ENCODE assay signal across 22 mouse cellular contexts in genomic region chr2:20216275-20216674, GRCm38 (mm10).
A peak's percentile ranks its signal among the peaks of the same experiment; 100 is the strongest.
DNase-seq lines count a peak whose midpoint lies in the region; ATAC-seq lines count a peak whose summit lies in the region.
"Had no signal": no experiment of that assay in that cellular context is flagged by ENCODE, and none has a peak within 500 bp of the region (broad histone marks: within the 10 kb centered on the region; RNA-seq: fewer than 3 reads in every experiment).

No protein-coding gene starts in this region.

- H3K9me3 ChIP-seq in forebrain, embryonic 14.5 days (replicated peaks; ENCODE audit: control insufficient read depth, low read length), result no peaks in the 10 kb centered on the region
- H3K9me3 ChIP-seq in forebrain, embryonic 13.5 days (replicated peaks), result no peaks in the 10 kb centered on the region
- H3K9me3 ChIP-seq: embryonic facial prominence, embryonic 12.5 days; embryonic facial prominence, embryonic 15.5 days; hindbrain, embryonic 12.5 days; hindbrain, embryonic 15.5 days had no signal

- no peak overlapping the region for H3K4me2 ChIP-seq in forebrain, embryonic 14.5 days (ENCODE audit: low read length)
- H3K4me2 ChIP-seq in forebrain, embryonic 13.5 days, result no peak overlapping the region
- H3K4me2 ChIP-seq: embryonic facial prominence, embryonic 12.5 days; embryonic facial prominence, embryonic 15.5 days; heart, embryonic 11.5 days; hindbrain, embryonic 12.5 days; hindbrain, embryonic 15.5 days had no signal

- H3K4me3 ChIP-seq in forebrain, embryonic 14.5 days (ENCODE audit: low read depth, low read length), result no peak overlapping the region
- H3K4me3 ChIP-seq in forebrain, embryonic 13.5 days, result no peak overlapping the region
- H3K4me3 ChIP-seq: embryonic facial prominence, embryonic 12.5 days; embryonic facial prominence, embryonic 15.5 days; gastrocnemius, adult 2 months; hindbrain, embryonic 12.5 days; hindbrain, embryonic 15.5 days had no signal

- H3K4me1 ChIP-seq in forebrain, embryonic 14.5 days (ENCODE audit: control insufficient read depth, insufficient read depth, low read length), result no peaks in the 10 kb centered on the region
- H3K4me1 ChIP-seq in forebrain, embryonic 13.5 days, result no peaks in the 10 kb centered on the region
- H3K4me1 ChIP-seq: embryonic facial prominence, embryonic 12.5 days; embryonic facial prominence, embryonic 15.5 days; hindbrain, embryonic 12.5 days; hindbrain, embryonic 15.5 days had no signal

- no peak for ATAC-seq in forebrain, embryonic 14.5 days
- ATAC-seq in forebrain, embryonic 13.5 days, result no peak
- ATAC-seq: activated CD4-positive, CD25-positive, alpha-beta regulatory T cell, adult 4 months; intestine, postnatal 0 days had no signal

- H3K27me3 ChIP-seq in forebrain, embryonic 14.5 days (replicated peaks; ENCODE audit: control insufficient read depth, insufficient read depth, low read length), result no peaks in the 10 kb centered on the region
- no peaks in the 10 kb centered on the region for H3K27me3 ChIP-seq in forebrain, embryonic 13.5 days
- H3K27me3 ChIP-seq: embryonic facial prominence, embryonic 12.5 days; embryonic facial prominence, embryonic 15.5 days; hindbrain, embryonic 12.5 days; hindbrain, embryonic 15.5 days had no signal

- no peaks in the 10 kb centered on the region for H3K36me3 ChIP-seq in forebrain, embryonic 14.5 days (ENCODE audit: control insufficient read depth, insufficient read depth, low read length)
- H3K36me3 ChIP-seq in forebrain, embryonic 13.5 days (ENCODE audit: poor library complexity, severe bottlenecking), result no peaks in the 10 kb centered on the region
- H3K36me3 ChIP-seq: embryonic facial prominence, embryonic 12.5 days; embryonic facial prominence, embryonic 15.5 days; hindbrain, embryonic 12.5 days; hindbrain, embryonic 15.5 days had no signal

- H3K27ac ChIP-seq in forebrain, embryonic 14.5 days (ENCODE audit: low read depth, low read length), result no peak overlapping the region
- H3K27ac ChIP-seq in forebrain, embryonic 13.5 days, result no peak overlapping the region
- H3K27ac ChIP-seq: embryonic facial prominence, embryonic 12.5 days; embryonic facial prominence, embryonic 15.5 days; gastrocnemius, adult 2 months; hindbrain, embryonic 12.5 days; hindbrain, embryonic 15.5 days had no signal

- H3K9ac ChIP-seq in forebrain, embryonic 14.5 days (ENCODE audit: low read length), result no peak overlapping the region
- H3K9ac ChIP-seq in forebrain, embryonic 13.5 days, result no peak overlapping the region
- H3K9ac ChIP-seq: embryonic facial prominence, embryonic 12.5 days; embryonic facial prominence, embryonic 15.5 days; hindbrain, embryonic 12.5 days; hindbrain, embryonic 15.5 days had no signal

- WGBS in forebrain, embryonic 14.5 days, result 87% methylated on average over 2 of the region's 2 CpGs
- 93% methylated on average over 2 of the region's 2 CpGs for WGBS in forebrain, embryonic 13.5 days

- DNase-seq in forebrain, embryonic 14.5 days (ENCODE audit: low spot score), result peak; percentile 7
- peak; percentile 9 to 44 for DNase-seq in frontal cortex, adult 2 months (ENCODE audit: extremely low spot score in 1 of 2, low spot score in 1 of 2)
- DNase-seq in frontal cortex, postnatal 10 days (ENCODE audit: low spot score in 2 of 2), result no peak
- DNase-seq in brain, adult 2 months (ENCODE audit: low read depth, low spot score), result peak; percentile 70
- no peak for DNase-seq in kidney, adult 8-10 months
- DNase-seq: adrenal gland, adult 8-10 months; adrenal gland, postnatal 25 days; cerebellum, adult 11 months; cerebellum, adult 2 months; cerebellum, adult 9-11 months; cerebellum, postnatal 25 days; gastrocnemius, adult 2 months; gastrocnemius, postnatal 14 days; heart, adult 11 months had no signal

Comparison
In these comparisons a context has a peak if more than half of its experiments do, and no peak if none do; other contexts are left out.
1. DNase-seq: peak in forebrain, embryonic 14.5 days (single experiment), frontal cortex, adult 2 months (2 of 2) and brain, adult 2 months (single experiment); none in frontal cortex, postnatal 10 days (0 of 2) and kidney, adult 8-10 months (0 of 2).